Mouse (Mus musculus) granulocyte monocyte progenitor cell, adult 5-6 weeks (primary cell): Measurements from ENCODE around the gene Tmcc2. TPM values are rescaled to one million over a fixed set of nuclear protein-coding genes. Genes with fewer than 3 reads are reported as not detected.

Source experiments
- ATAC-seq: replicated peaks from 2 replicates; pipeline ENCODE4 v1.8.0; 2016; ENCODE audit warnings: mild to moderate bottlenecking, moderate TSS enrichment, inconsistent platforms; ENCODE audit not compliant: poor library complexity, severe bottlenecking
- total RNA-seq, 2 experiments: library from RNA; stranded (forward) in 1 of 2; stranded (reverse) in 1 of 2; fragments of 200-712, 200-1000 nt in 1 of 2; fragments of >200 nt in 1 of 2; fragmentation: Nextera tagmentation in 1 of 2; gene quantifications; 2 replicates each; pipeline ENCODE4 v1.2.3; 2014 to 2017

Tmcc2 gene
- 1.5 and 6.2 TPM in 2 replicates for total RNA-seq (2014; fragmentation: Nextera tagmentation)
- 3.7 and 4.2 TPM in 2 replicates for total RNA-seq (2017)

GRCm38 (mm10) chr1:132390691-132391579, at the start of gene Tmcc2:
Gene Tmcc2, minus strand, starts transcription at chr1:132391281.
- peak; percentile 18; the same call in 1 of the 2 replicates for ATAC-seq

- peak; percentile 57 for ATAC-seq
Observed at GRCm38 (mm10) chr1:132437389-132437788, 46.3 kb upstream of the Tmcc2 start.

- ATAC-seq, result peak; percentile 26
Observed at GRCm38 (mm10) chr1:132436960-132437359, 45.9 kb upstream of the Tmcc2 start.

- no peak for ATAC-seq
Observed at GRCm38 (mm10) chr1:132436320-132436958, 45.4 kb upstream of the Tmcc2 start.

GRCm38 (mm10) chr1:132434032-132434431, 43.0 kb upstream of the Tmcc2 start:
- ATAC-seq, result no peak

GRCm38 (mm10) chr1:132433349-132433748, 42.3 kb upstream of the Tmcc2 start:
- no peak for ATAC-seq

- ATAC-seq, result no peak
Observed at GRCm38 (mm10) chr1:132431716-132432115, 40.6 kb upstream of the Tmcc2 start.

- no peak for ATAC-seq
Observed at GRCm38 (mm10) chr1:132430818-132431217, 39.7 kb upstream of the Tmcc2 start.

- ATAC-seq, result no peak
Observed at GRCm38 (mm10) chr1:132425600-132425999, 34.5 kb upstream of the Tmcc2 start.

GRCm38 (mm10) chr1:132422912-132423696, 32.0 kb upstream of the Tmcc2 start:
- peak; percentile 68 for ATAC-seq

- ATAC-seq, result peak; percentile 33
Observed at GRCm38 (mm10) chr1:132420662-132421061, 29.6 kb upstream of the Tmcc2 start.

- ATAC-seq, result no peak
Observed at GRCm38 (mm10) chr1:132420206-132420605, 29.1 kb upstream of the Tmcc2 start.

- ATAC-seq, result peak; percentile 89
Observed at GRCm38 (mm10) chr1:132417319-132418251, 26.5 kb upstream of the Tmcc2 start, which contains the start of gene Dstyk. Gene Dstyk, plus strand, starts transcription at chr1:132417555.

- no peak for ATAC-seq
Observed at GRCm38 (mm10) chr1:132416943-132417290, 25.8 kb upstream of the Tmcc2 start.

GRCm38 (mm10) chr1:132416244-132416942, 25.3 kb upstream of the Tmcc2 start:
- peak; percentile 33 for ATAC-seq

GRCm38 (mm10) chr1:132410657-132411056, 19.6 kb upstream of the Tmcc2 start:
- no peak for ATAC-seq

- no peak for ATAC-seq
Observed at GRCm38 (mm10) chr1:132401843-132402242, 10.8 kb upstream of the Tmcc2 start.

- no peak for ATAC-seq
Observed at GRCm38 (mm10) chr1:132400538-132400937, 9.5 kb upstream of the Tmcc2 start.

- no peak for ATAC-seq
Observed at GRCm38 (mm10) chr1:132396705-132397104, 5.6 kb upstream of the Tmcc2 start.
